In the genomic region with DNA sequence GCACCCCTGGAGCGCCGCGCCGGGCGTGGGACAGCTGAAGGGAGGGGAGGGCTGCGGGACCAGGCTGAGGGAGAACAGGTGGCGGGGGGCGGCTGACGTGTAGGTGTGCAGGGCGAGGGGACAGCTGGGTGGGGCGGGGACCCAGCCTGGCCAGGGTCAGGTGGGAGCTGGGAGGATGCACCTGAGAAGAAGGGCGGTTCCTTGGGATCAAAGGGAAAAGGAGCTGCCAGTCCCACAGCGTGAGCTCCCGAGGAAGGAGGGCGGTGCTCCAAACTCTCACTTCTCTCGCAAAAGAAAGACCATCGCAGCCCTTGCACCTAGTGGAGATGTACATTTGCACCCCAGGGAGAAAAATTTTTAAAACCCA, we compare ENCODE assay signal across 8 mouse cellular contexts. TPM values are rescaled to one million over a fixed set of nuclear protein-coding genes. Genes with fewer than 3 reads are reported as not detected.
DNase-seq lines count a peak whose midpoint lies in the region; ATAC-seq and TF ChIP-seq lines count a peak whose summit lies in the region.

A gene (plus strand): TSS at position 252 of the 367 bp plus-strand sequence.

- H3K9ac ChIP-seq in midbrain, embryonic 12.5 days (replicated peaks) = peak within 1 kb of the TSS; percentile 80

- H3K27ac ChIP-seq in midbrain, embryonic 12.5 days (replicated peaks) = peak within 1 kb of the TSS; percentile 86

- H3K27me3 ChIP-seq in midbrain, embryonic 12.5 days = peaks cover 10% of the 10 kb centered on the region

- TF ChIP-seq POLR2A in brain, embryonic 14.5 days (IDR thresholded peaks at IDR 0.05; ENCODE audit: borderline replicate concordance, extremely low read depth, insufficient read depth, insufficient read length, poor library complexity, severe bottlenecking) = no peak

- under 1% methylated on average over 17 of the region's 17 CpGs for WGBS in large intestine, adult 2 months
- WGBS in midbrain, embryonic 12.5 days = under 1% methylated on average over 17 of the region's 17 CpGs

- no peak for TF ChIP-seq CTCF in brain, embryonic 14.5 days (IDR thresholded peaks at IDR 0.05; ENCODE audit: borderline replicate concordance, extremely low read depth, insufficient read depth, insufficient read length)

- peak within 1 kb of the TSS; percentile 81 for H3K4me3 ChIP-seq in midbrain, embryonic 12.5 days

- no peak for ATAC-seq in midbrain, embryonic 12.5 days (ENCODE audit: low FRiP score, low read depth)

- DNase-seq in left cerebral cortex, adult 18-20 months (ENCODE audit: low spot score in 2 of 2) = no peak
- DNase-seq in left cerebral cortex, adult 9 months (ENCODE audit: low spot score in 2 of 2) = no peak
- no peak for DNase-seq in brain, embryonic 14.5 days (ENCODE audit: low read depth)
- DNase-seq in gonadal fat pad, adult 2 months (ENCODE audit: low read depth) = no peak
- DNase-seq in large intestine, adult 2 months (ENCODE audit: low read depth, low spot score) = no peak
- no peak for DNase-seq in urinary bladder, postnatal 14 days (ENCODE audit: low spot score)
- no peak for DNase-seq in frontal cortex, postnatal 25 days (ENCODE audit: low spot score in 2 of 2)

- H3K9me3 ChIP-seq in midbrain, embryonic 12.5 days = no peaks in the 10 kb centered on the region

- H3K4me2 ChIP-seq in midbrain, embryonic 12.5 days (replicated peaks) = peak within 1 kb of the TSS; percentile 94

- H3K36me3 ChIP-seq in midbrain, embryonic 12.5 days = peaks cover 4% of the 10 kb centered on the region; the same call in 1 of the 2 replicates

- H3K4me1 ChIP-seq in midbrain, embryonic 12.5 days = peaks cover 20% of the 10 kb centered on the region

RNA-seq across cellular contexts. Expression of the gene that starts here (rescaled TPM):
- 10 to 100 TPM; 69.7 to 73.5 TPM for total RNA-seq in left cerebral cortex, adult 18-20 months (2021)
- 82.3 and 93.6 TPM in 2 replicates for polyA plus RNA-seq in brain, embryonic 14.5 days (2012; rRNA removed)
- 67.7 and 69.9 TPM in 2 replicates for polyA plus RNA-seq in gonadal fat pad, adult 2 months (2012; rRNA removed)
- polyA plus RNA-seq in large intestine, adult 2 months (2012; rRNA removed) = 47.1 and 48.3 TPM in 2 replicates
- 95.4 and 100 TPM in 2 replicates for polyA plus RNA-seq in midbrain, embryonic 12.5 days (2016; fragmentation: Nextera tagmentation; extraction: Ambion mirVana)
